Mouse (Mus musculus): ENCODE measurements around the gene Mpc2. TPM values are rescaled to one million over a fixed set of nuclear protein-coding genes. Genes with fewer than 3 reads are reported as not detected.

Gene Mpc2
- total and polyA plus RNA-seq, 3 experiments = 51.3 to 57.0 TPM; not detected in 1

GRCm38 (mm10) chr1:165468971-165469370, 8.5 kb downstream of the Mpc2 start:
- no peak overlapping the region for H3K9ac ChIP-seq (ENCODE audit: control insufficient read depth, low read depth, low read length, poor library complexity, severe bottlenecking)
- peaks cover 0 to 12% of the 10 kb centered on the region in 2 experiments; a peak in 2 of 4 replicates for H3K36me3 ChIP-seq (ENCODE audit: control insufficient read depth in 1 of 2, insufficient read depth in 2 of 2, low read length in 2 of 2)

DNA sequence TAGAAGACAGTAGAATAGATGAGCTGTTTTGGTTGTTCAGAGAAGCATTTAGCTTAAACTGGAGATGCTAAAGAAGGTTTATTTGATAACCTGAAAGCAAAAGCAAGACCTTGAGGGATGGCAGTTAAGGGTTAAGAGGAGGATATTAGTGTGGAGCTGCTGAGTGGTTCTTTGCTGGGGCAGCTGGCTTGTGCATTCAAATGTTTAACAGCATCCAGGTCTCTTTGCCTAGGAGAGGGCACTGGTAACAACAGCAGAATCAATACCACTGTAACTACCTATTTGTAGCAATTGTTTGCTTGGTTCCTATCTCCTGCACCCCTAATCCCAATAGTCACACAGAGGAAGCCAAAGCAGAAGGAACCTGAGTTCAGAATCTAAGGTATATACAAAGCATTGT, 9.3 kb downstream of the Mpc2 start:
- H3K27ac ChIP-seq (ENCODE audit: control insufficient read depth, low read depth, low read length) = no peak overlapping the region
- TF ChIP-seq EP300 (IDR thresholded peaks at IDR 0.05; ENCODE audit: low read depth in 1 of 2, low read length in 2 of 2) (no peak), MYC (IDR thresholded peaks at IDR 0.05; ENCODE audit: low read depth, low read length) (no peak), NRF1 (IDR thresholded peaks at IDR 0.05; ENCODE audit: insufficient read depth, low read depth, low read length, poor library complexity, severe bottlenecking) (no peak)

More at GRCm38 (mm10) chr1:165468971-165469370, 8.5 kb downstream of the Mpc2 start:
- Histone ChIP-seq H3K27me3 (ENCODE audit: control insufficient read depth in 1 of 2, insufficient read depth in 2 of 2, low read length in 2 of 2) (no peaks in the 10 kb centered on the region), H3K4me3 (ENCODE audit: control insufficient read depth in 1 of 2, insufficient read depth in 1 of 2, low read depth in 2 of 2, low read length in 2 of 2) (no peak overlapping the region), H3K9me3 (replicated peaks; ENCODE audit: insufficient read depth, low read length) (no peaks in the 10 kb centered on the region), H3K27ac (ENCODE audit: control insufficient read depth, low read depth, low read length) (no peak overlapping the region), H3K4me1 (ENCODE audit: control insufficient read depth in 1 of 2, insufficient read depth in 2 of 2, low read length in 2 of 2) (0 out of 4 replicates have a peak, but pooled peaks cover 0 to 2% of the 10 kb centered on the region in 2 experiments), H3K79me2 (ENCODE audit: control insufficient read depth, insufficient read depth, low read length, poor library complexity) (no peaks in the 10 kb centered on the region; the same call in 1 of the 2 replicates)
- no peak for DNase-seq (ENCODE audit: low read depth, low spot score)
- TF ChIP-seq MEF2A (IDR thresholded peaks at IDR 0.05; ENCODE audit: extremely low read depth, insufficient replicate concordance, low read depth, low read length, poor library complexity, severe bottlenecking) (no peak), USF1 (IDR thresholded peaks at IDR 0.05; ENCODE audit: low read depth, low read length) (no peak), ZC3H11A (IDR thresholded peaks at IDR 0.05; ENCODE audit: low read depth, low read length) (no peak), ZNF384 (IDR thresholded peaks at IDR 0.05; ENCODE audit: low read depth, low read length) (no peak), POLR2AphosphoS5 (IDR thresholded peaks at IDR 0.05; ENCODE audit: borderline replicate concordance, low read depth, low read length) (no peak), NELFE (IDR thresholded peaks at IDR 0.05; ENCODE audit: low read depth, low read length) (no peak)

GRCm38 (mm10) chr1:165471490-165471889, 11.1 kb downstream of the Mpc2 start:
- no peaks in the 10 kb centered on the region for H3K27me3 ChIP-seq (ENCODE audit: control insufficient read depth in 1 of 2, insufficient read depth in 2 of 2, low read length in 2 of 2)
- H3K27ac ChIP-seq (ENCODE audit: control insufficient read depth, low read depth, low read length) = no peak overlapping the region
- no peaks in the 10 kb centered on the region; the same call in 1 of the 2 replicates for H3K79me2 ChIP-seq (ENCODE audit: control insufficient read depth, insufficient read depth, low read length, poor library complexity)
- no peak overlapping the region for H3K4me3 ChIP-seq (ENCODE audit: control insufficient read depth in 1 of 2, insufficient read depth in 1 of 2, low read depth in 2 of 2, low read length in 2 of 2)
- H3K9me3 ChIP-seq (replicated peaks; ENCODE audit: insufficient read depth, low read length) = no peaks in the 10 kb centered on the region
- H3K9ac ChIP-seq (ENCODE audit: control insufficient read depth, low read depth, low read length, poor library complexity, severe bottlenecking) = no peak overlapping the region
- peaks cover 0 to 12% of the 10 kb centered on the region in 2 experiments; a peak in 2 of 4 replicates for H3K36me3 ChIP-seq (ENCODE audit: control insufficient read depth in 1 of 2, insufficient read depth in 2 of 2, low read length in 2 of 2)
- 0 out of 4 replicates have a peak, but pooled peaks cover 0 to 2% of the 10 kb centered on the region in 2 experiments for H3K4me1 ChIP-seq (ENCODE audit: control insufficient read depth in 1 of 2, insufficient read depth in 2 of 2, low read length in 2 of 2)
- peak; percentile 74 for DNase-seq (ENCODE audit: low read depth, low spot score)
- no peak for TF ChIP-seq GABPA (IDR thresholded peaks at IDR 0.05; ENCODE audit: low read depth, low read length)
- 0 out of 2 replicates have a peak, but pooled peaks have one; percentile 35 for TF ChIP-seq MYC (IDR thresholded peaks at IDR 0.05; ENCODE audit: low read depth, low read length)
- TF ChIP-seq TCF12 (IDR thresholded peaks at IDR 0.05; ENCODE audit: low read depth, low read length) = 0 out of 2 replicates have a peak, but pooled peaks have one; percentile 14
- TF ChIP-seq RCOR1 (IDR thresholded peaks at IDR 0.05; ENCODE audit: low read depth, low read length) = peak; percentile 99
- TF ChIP-seq ZNF384 (IDR thresholded peaks at IDR 0.05; ENCODE audit: low read depth, low read length) = no peak
- TF ChIP-seq EP300 (IDR thresholded peaks at IDR 0.05; ENCODE audit: low read depth in 1 of 2, low read length in 2 of 2) = peak; percentile 26 to 59; a peak in 1 of 4 replicates
- no peak for TF ChIP-seq RAD21 (IDR thresholded peaks at IDR 0.05; ENCODE audit: low read depth, low read length)
- TF ChIP-seq CHD2 (IDR thresholded peaks at IDR 0.05; ENCODE audit: low read length) = no peak
- TF ChIP-seq GATA1 (IDR thresholded peaks at IDR 0.05; ENCODE audit: low read depth, low read length) = peak; percentile 81
- TF ChIP-seq POLR2A (IDR thresholded peaks at IDR 0.05; ENCODE audit: control insufficient read depth in 1 of 2, insufficient read depth in 1 of 2, low read depth in 1 of 2, low read length in 2 of 2, poor library complexity in 1 of 2) = no peak
- no peak for TF ChIP-seq MEF2A (IDR thresholded peaks at IDR 0.05; ENCODE audit: extremely low read depth, insufficient replicate concordance, low read depth, low read length, poor library complexity, severe bottlenecking)

More for the DNA sequence above, 9.3 kb downstream of the Mpc2 start:
- Histone ChIP-seq H3K79me2 (ENCODE audit: control insufficient read depth, insufficient read depth, low read length, poor library complexity) (no peaks in the 10 kb centered on the region; the same call in 1 of the 2 replicates), H3K9ac (ENCODE audit: control insufficient read depth, low read depth, low read length, poor library complexity, severe bottlenecking) (no peak overlapping the region), H3K4me1 (ENCODE audit: control insufficient read depth in 1 of 2, insufficient read depth in 2 of 2, low read length in 2 of 2) (0 out of 4 replicates have a peak, but pooled peaks cover 0 to 2% of the 10 kb centered on the region in 2 experiments), H3K27me3 (ENCODE audit: control insufficient read depth in 1 of 2, insufficient read depth in 2 of 2, low read length in 2 of 2) (no peaks in the 10 kb centered on the region), H3K36me3 (ENCODE audit: control insufficient read depth in 1 of 2, insufficient read depth in 2 of 2, low read length in 2 of 2) (peaks cover 0 to 12% of the 10 kb centered on the region in 2 experiments; a peak in 2 of 4 replicates), H3K9me3 (replicated peaks; ENCODE audit: insufficient read depth, low read length) (no peaks in the 10 kb centered on the region), H3K4me3 (ENCODE audit: control insufficient read depth in 1 of 2, insufficient read depth in 1 of 2, low read depth in 2 of 2, low read length in 2 of 2) (no peak overlapping the region)
- DNase-seq (ENCODE audit: low read depth, low spot score) = no peak

Measured in MEL (cell line).